Mouse (Mus musculus) erythroid progenitor cell, adult 5-6 weeks (primary cell): ENCODE data around the gene Taar8b. TPM values are rescaled to one million over a fixed set of nuclear protein-coding genes. Genes with fewer than 3 reads are reported as not detected.

Experiments used
- ATAC-seq: replicated peaks from 2 replicates; pipeline ENCODE4 v1.8.0; 2016; ENCODE audit warnings: moderate number of reproducible peaks, mild to moderate bottlenecking, moderate TSS enrichment, inconsistent platforms; ENCODE audit not compliant: poor library complexity, low FRiP score, severe bottlenecking
- total RNA-seq, 2 experiments: library from RNA; stranded (forward) in 1 of 2; stranded (reverse) in 1 of 2; fragments of 150-400 nt in 1 of 2; fragments of 186-747, 209-891 nt in 1 of 2; gene quantifications; 2 replicates each; pipeline versions ENCODE4 v1.2.3 to v1.2.4; 2015 to 2017; ENCODE audit warnings: low replicate concordance in 2 of 2

The Taar8b gene
- total RNA-seq, 2 experiments from 2014 or later = not detected

DNA sequence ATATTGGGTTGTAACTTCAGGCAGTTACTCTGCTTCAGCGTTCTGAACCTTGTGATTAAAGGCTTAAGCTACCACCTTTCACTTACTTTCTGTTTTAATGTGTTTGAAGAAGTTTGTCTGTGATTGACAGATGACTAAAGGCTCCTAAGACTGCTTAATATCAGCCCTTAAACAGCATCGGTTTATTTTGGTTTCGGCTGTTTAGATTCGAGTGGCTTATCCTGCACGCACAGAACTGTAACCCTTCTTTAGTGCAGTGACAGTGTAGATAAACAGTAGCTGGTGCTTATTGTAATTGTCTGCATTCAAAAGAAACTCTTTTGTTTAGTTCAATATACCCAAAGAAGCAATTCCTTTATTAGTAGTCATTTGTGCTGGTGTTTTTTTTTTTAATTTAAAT is 40.1 kb downstream of the Taar8b start:
- ATAC-seq = peak; percentile 39; the same call in 1 of the 2 replicates

DNA sequence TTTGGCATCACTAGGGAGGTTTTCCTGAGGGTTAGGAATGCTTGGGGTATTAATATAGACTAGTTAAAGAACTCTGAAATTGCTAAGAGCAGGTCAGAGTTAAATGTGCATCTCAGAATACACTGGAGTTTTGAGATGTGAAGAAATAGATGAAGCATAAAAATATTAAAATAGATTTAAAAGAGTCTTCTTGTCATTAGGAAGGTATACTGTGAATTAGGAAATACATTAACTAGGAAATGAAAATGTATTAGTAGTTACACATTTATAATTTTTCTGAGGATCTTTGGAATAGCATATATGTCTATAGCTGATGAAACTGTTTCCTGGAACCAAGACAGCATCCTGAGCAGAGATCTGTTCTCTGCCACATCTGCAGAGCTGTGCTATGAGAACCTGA is 42.9 kb downstream of the Taar8b start, which contains the start of gene Taar7f:
Gene Taar7f, plus strand, starts transcription at position 301 of the 400 bp plus-strand sequence.
- no peak for ATAC-seq

Other genes with a start within 250 kb of the Taar8b start
- gene Vnn3, start 240.8 kb downstream of the Taar8b start, total RNA-seq (2015; ENCODE audit: low replicate concordance) = 5.4 TPM in 1 of 2 replicates, not detected in the other
- not detected in 2 replicates for gene Vnn3, start 240.8 kb downstream of the Taar8b start, total RNA-seq (2017; ENCODE audit: low replicate concordance)
- not detected in 2 replicates for gene Vnn1, start 197.6 kb downstream of the Taar8b start, total RNA-seq (2015; ENCODE audit: low replicate concordance)
- not detected in 2 replicates for gene Vnn1, start 197.6 kb downstream of the Taar8b start, total RNA-seq (2017; ENCODE audit: low replicate concordance)
- not detected in 2 replicates for gene Taar1, start 171.9 kb downstream of the Taar8b start, total RNA-seq (2015; ENCODE audit: low replicate concordance)
- not detected in 2 replicates for gene Taar1, start 171.9 kb downstream of the Taar8b start, total RNA-seq (2017; ENCODE audit: low replicate concordance)
- gene Taar2, start 153.7 kb downstream of the Taar8b start, total RNA-seq (2015; ENCODE audit: low replicate concordance) = not detected in 2 replicates
- gene Taar2, start 153.7 kb downstream of the Taar8b start, total RNA-seq (2017; ENCODE audit: low replicate concordance) = not detected in 2 replicates
- gene Taar3, start 142.7 kb downstream of the Taar8b start, total RNA-seq (2015; ENCODE audit: low replicate concordance) = not detected in 2 replicates
- gene Taar3, start 142.7 kb downstream of the Taar8b start, total RNA-seq (2017; ENCODE audit: low replicate concordance) = not detected in 2 replicates
- not detected in 2 replicates for gene Taar4, start 131.8 kb downstream of the Taar8b start, total RNA-seq (2015; ENCODE audit: low replicate concordance)
- gene Taar4, start 131.8 kb downstream of the Taar8b start, total RNA-seq (2017; ENCODE audit: low replicate concordance) = not detected in 2 replicates
- not detected in 2 replicates for gene Taar5, start 121.6 kb downstream of the Taar8b start, total RNA-seq (2015; ENCODE audit: low replicate concordance)
- not detected in 2 replicates for gene Taar5, start 121.6 kb downstream of the Taar8b start, total RNA-seq (2017; ENCODE audit: low replicate concordance)
- not detected in 2 replicates for gene Taar6, start 106.6 kb downstream of the Taar8b start, total RNA-seq (2015; ENCODE audit: low replicate concordance)
- gene Taar6, start 106.6 kb downstream of the Taar8b start, total RNA-seq (2017; ENCODE audit: low replicate concordance) = not detected in 2 replicates
- not detected in 2 replicates for gene Taar7a, start 98.8 kb downstream of the Taar8b start, total RNA-seq (2015; ENCODE audit: low replicate concordance)
- not detected in 2 replicates for gene Taar7a, start 98.8 kb downstream of the Taar8b start, total RNA-seq (2017; ENCODE audit: low replicate concordance)
- gene Taar7b, start 92.4 kb downstream of the Taar8b start, total RNA-seq (2015; ENCODE audit: low replicate concordance) = not detected in 2 replicates
- not detected in 2 replicates for gene Taar7b, start 92.4 kb downstream of the Taar8b start, total RNA-seq (2017; ENCODE audit: low replicate concordance)
- not detected in 2 replicates for gene Taar7d, start 65.1 kb downstream of the Taar8b start, total RNA-seq (2015; ENCODE audit: low replicate concordance)
- not detected in 2 replicates for gene Taar7d, start 65.1 kb downstream of the Taar8b start, total RNA-seq (2017; ENCODE audit: low replicate concordance)
- not detected in 2 replicates for gene Taar7e, start 54.7 kb downstream of the Taar8b start, total RNA-seq (2015; ENCODE audit: low replicate concordance)
- not detected in 2 replicates for gene Taar7e, start 54.7 kb downstream of the Taar8b start, total RNA-seq (2017; ENCODE audit: low replicate concordance)
- not detected in 2 replicates for gene Taar7f, start 42.8 kb downstream of the Taar8b start, total RNA-seq (2015; ENCODE audit: low replicate concordance)
- not detected in 2 replicates for gene Taar7f, start 42.8 kb downstream of the Taar8b start, total RNA-seq (2017; ENCODE audit: low replicate concordance)
- gene Taar8a, start 15.8 kb downstream of the Taar8b start, total RNA-seq (2015; ENCODE audit: low replicate concordance) = not detected in 2 replicates
- gene Taar8a, start 15.8 kb downstream of the Taar8b start, total RNA-seq (2017; ENCODE audit: low replicate concordance) = not detected in 2 replicates
- not detected in 2 replicates for gene Taar8c, start 9.6 kb upstream of the Taar8b start, total RNA-seq (2015; ENCODE audit: low replicate concordance)
- not detected in 2 replicates for gene Taar8c, start 9.6 kb upstream of the Taar8b start, total RNA-seq (2017; ENCODE audit: low replicate concordance)
- gene Taar9, start 17.2 kb upstream of the Taar8b start, total RNA-seq (2015; ENCODE audit: low replicate concordance) = not detected in 2 replicates
- not detected in 2 replicates for gene Taar9, start 17.2 kb upstream of the Taar8b start, total RNA-seq (2017; ENCODE audit: low replicate concordance)
- 10.8 and 21.4 TPM in 2 replicates for gene Stx7, start 57.0 kb upstream of the Taar8b start, total RNA-seq (2015; ENCODE audit: low replicate concordance)
- 30.8 and 35.2 TPM in 2 replicates for gene Stx7, start 57.0 kb upstream of the Taar8b start, total RNA-seq (2017; ENCODE audit: low replicate concordance)
- gene Moxd1, start 131.2 kb upstream of the Taar8b start, total RNA-seq (2015; ENCODE audit: low replicate concordance) = not detected in 2 replicates
- not detected in 2 replicates for gene Moxd1, start 131.2 kb upstream of the Taar8b start, total RNA-seq (2017; ENCODE audit: low replicate concordance)